Mouse (Mus musculus) T-helper 17 cell (primary cell): ENCODE data around the gene Fahd2a.

Experiments used
- in situ Hi-C, 2 experiments: fragments of 300-600 bp; cut with MboI, MseI; formaldehyde crosslinking; loops; 1 replicate in 1 of 2; 2 replicates in 1 of 2; pipeline ENCODE4 v1.15.1; 2025; ENCODE audit warnings: high pct_unique_total_duplicates in 2 of 2

Fahd2a gene

GRCm38 (mm10) chr2:127433487-127434295 is 10.7 kb downstream of the Fahd2a start:
- in situ Hi-C loops, result no loop called here

GRCm38 (mm10) chr2:127430238-127430637 is 14.1 kb downstream of the Fahd2a start:
- in situ Hi-C loops, result no loop called here

GRCm38 (mm10) chr2:127424977-127425376 is 19.4 kb downstream of the Fahd2a start, which contains the start of gene Gpat2:
Gene Gpat2 (plus strand): TSS chr2:127425199.
- in situ Hi-C loops, result loop anchor here in 1 of 2 experiments (5.0 kb wide), 1 partner anchor 323 kb away; no protein-coding TSS in a partner anchor

GRCm38 (mm10) chr2:127418266-127418970 is 25.9 kb downstream of the Fahd2a start:
- in situ Hi-C loops, result no loop called here

GRCm38 (mm10) chr2:127416706-127417105 is 27.7 kb downstream of the Fahd2a start:
- in situ Hi-C loops, result no loop called here

GRCm38 (mm10) chr2:127415806-127416205 is 28.6 kb downstream of the Fahd2a start:
- in situ Hi-C loops, result no loop called here

- in situ Hi-C loops, result no loop called here
Measured at GRCm38 (mm10) chr2:127411126-127411525, 33.2 kb downstream of the Fahd2a start.

- in situ Hi-C loops, result no loop called here
Measured at GRCm38 (mm10) chr2:127398738-127399137, 45.6 kb downstream of the Fahd2a start.

GRCm38 (mm10) chr2:127394606-127395161 is 49.7 kb downstream of the Fahd2a start:
- in situ Hi-C loops, result no loop called here

GRCm38 (mm10) chr2:127391323-127391722 is 53.0 kb downstream of the Fahd2a start:
- in situ Hi-C loops, result no loop called here

- in situ Hi-C loops, result no loop called here
Measured at GRCm38 (mm10) chr2:127390846-127391245, 53.5 kb downstream of the Fahd2a start.

GRCm38 (mm10) chr2:127390352-127390751 is 54.0 kb downstream of the Fahd2a start:
- in situ Hi-C loops, result no loop called here

GRCm38 (mm10) chr2:127387521-127387920 is 56.8 kb downstream of the Fahd2a start:
- in situ Hi-C loops, result no loop called here
